Mouse (Mus musculus) heart, embryonic 16.5 days (tissue): Measurements from ENCODE around the gene St6galnac3. TPM values are rescaled to one million over a fixed set of nuclear protein-coding genes. Genes with fewer than 3 reads are reported as not detected.

ENCODE experiments used
- ATAC-seq: fragments of 200-750 bp; cut with Nextera tagmentation; replicated peaks from 2 replicates; pipeline ENCODE4 v1.8.0; 2017; ENCODE audit warnings: moderate number of reproducible peaks; ENCODE audit not compliant: insufficient read depth, low FRiP score; ENCODE audit errors: extremely low read depth
- H3K27ac ChIP-seq: fragments of 300-500 bp; sonication (generic); 2 replicates; pipeline ENCODE4 v1.5.1; 2014; ENCODE audit warnings: mild to moderate bottlenecking, low read length, control low read depth, moderate library complexity
- H3K27me3 ChIP-seq: fragments of 300-500 bp; sonication (generic); 2 replicates; pipeline ENCODE4 v1.6.1; 2014; ENCODE audit warnings: low read length, mixed read lengths; ENCODE audit not compliant: control insufficient read depth, insufficient read depth
- H3K36me3 ChIP-seq: fragments of 300-500 bp; sonication (generic); 2 replicates; pipeline ENCODE4 v1.6.1; 2014; ENCODE audit not compliant: control insufficient read depth, insufficient read depth
- H3K4me1 ChIP-seq: fragments of 300-500 bp; sonication (generic); 2 replicates; pipeline ENCODE4 v1.6.1; 2014; ENCODE audit warnings: low read length, mixed read lengths; ENCODE audit not compliant: control insufficient read depth, insufficient read depth
- H3K4me2 ChIP-seq: fragments of 300-500 bp; sonication (generic); 2 replicates; pipeline ENCODE4 v1.6.1; 2014; ENCODE audit warnings: low read depth, mild to moderate bottlenecking, control low read depth, low read length
- H3K4me3 ChIP-seq: fragments of 300-500 bp; sonication (generic); 2 replicates; pipeline ENCODE4 v1.5.1; 2014; ENCODE audit warnings: mild to moderate bottlenecking, control low read depth, low read length
- H3K9ac ChIP-seq: fragments of 300-500 bp; sonication (generic); 2 replicates; pipeline ENCODE4 v1.6.1; 2014; ENCODE audit warnings: low read length, control low read depth
- H3K9me3 ChIP-seq: fragments of 300-500 bp; sonication (generic); replicated peaks from 2 replicates; pipeline ENCODE4 v1.6.1; 2016; ENCODE audit warnings: low read length; ENCODE audit not compliant: control insufficient read depth
- WGBS: fragments of 180-500 bp; shearing (Covaris S2); extraction: QIAGEN DNeasy Blood & Tissue Kit; methylation state at CpG from one replicate; pipeline ENCODE4 v1.1.7; 2014; 5-methylcytosine and 5-hydroxymethylcytosine counted together
- polyA plus RNA-seq: library from polyadenylated mRNA; unstranded; fragments of >200 nt; fragmentation: Nextera tagmentation; extraction: Ambion mirVana; gene quantifications from 2 replicates; pipeline ENCODE4 v1.2.1, GENCODE M21; 2015

St6galnac3 gene
- polyA plus RNA-seq, 1 experiment from 2014 or later = 20.8 TPM

- ATAC-seq = no peak
- H3K4me3 ChIP-seq = no peak overlapping the region
These were observed 164.1 kb downstream of the St6galnac3 start for GRCm38 (mm10) chr3:153560897-153561296.

GRCm38 (mm10) chr3:153559586-153559985, 165.4 kb downstream of the St6galnac3 start:
- WGBS = 81% methylated on average over 8 of the region's 8 CpGs
- no peak overlapping the region for H3K4me3 ChIP-seq
- no peaks in the 10 kb centered on the region for H3K27me3 ChIP-seq
- no peaks in the 10 kb centered on the region for H3K4me1 ChIP-seq
- no peak for ATAC-seq
- no peaks in the 10 kb centered on the region for H3K9me3 ChIP-seq
- H3K36me3 ChIP-seq = no peaks in the 10 kb centered on the region
- no peak overlapping the region for H3K27ac ChIP-seq
- H3K4me2 ChIP-seq = no peak overlapping the region
- no peak overlapping the region for H3K9ac ChIP-seq

More at GRCm38 (mm10) chr3:153560897-153561296, 164.1 kb downstream of the St6galnac3 start:
- H3K36me3 ChIP-seq = no peaks in the 10 kb centered on the region
- 70% methylated on average over 6 of the region's 6 CpGs for WGBS
- no peak overlapping the region for H3K9ac ChIP-seq
- no peaks in the 10 kb centered on the region for H3K4me1 ChIP-seq
- no peak overlapping the region for H3K4me2 ChIP-seq
- H3K27me3 ChIP-seq = no peaks in the 10 kb centered on the region
- no peak overlapping the region for H3K27ac ChIP-seq
- no peaks in the 10 kb centered on the region for H3K9me3 ChIP-seq

- Histone ChIP-seq H3K4me3 (no peak overlapping the region), H3K27me3 (no peaks in the 10 kb centered on the region), H3K4me1 (no peaks in the 10 kb centered on the region), H3K36me3 (no peaks in the 10 kb centered on the region), H3K27ac (no peak overlapping the region), H3K4me2 (no peak overlapping the region), H3K9ac (no peak overlapping the region), H3K9me3 (no peaks in the 10 kb centered on the region)
- no peak for ATAC-seq
- 37% methylated on average over 11 of the region's 11 CpGs for WGBS
These were observed 168.4 kb downstream of the St6galnac3 start for GRCm38 (mm10) chr3:153556621-153557020.

- ATAC-seq = no peak
These were observed 171.3 kb downstream of the St6galnac3 start for GRCm38 (mm10) chr3:153553712-153554111.

GRCm38 (mm10) chr3:153553226-153553625, 171.7 kb downstream of the St6galnac3 start:
- WGBS = 86% methylated on average over 7 of the region's 7 CpGs
- Histone ChIP-seq H3K27me3 (no peaks in the 10 kb centered on the region), H3K27ac (no peak overlapping the region), H3K36me3 (no peaks in the 10 kb centered on the region), H3K9me3 (no peaks in the 10 kb centered on the region), H3K9ac (no peak overlapping the region), H3K4me3 (no peak overlapping the region), H3K4me1 (no peaks in the 10 kb centered on the region), H3K4me2 (no peak overlapping the region)
- no peak for ATAC-seq

More at GRCm38 (mm10) chr3:153553712-153554111, 171.3 kb downstream of the St6galnac3 start:
- Histone ChIP-seq H3K4me3 (no peak overlapping the region), H3K27ac (no peak overlapping the region), H3K27me3 (no peaks in the 10 kb centered on the region), H3K4me1 (no peaks in the 10 kb centered on the region), H3K9ac (no peak overlapping the region), H3K4me2 (no peak overlapping the region), H3K9me3 (no peaks in the 10 kb centered on the region), H3K36me3 (no peaks in the 10 kb centered on the region)
- 89% methylated on average over 3 of the region's 3 CpGs for WGBS

GRCm38 (mm10) chr3:153546936-153547683, 177.9 kb downstream of the St6galnac3 start:
- Histone ChIP-seq H3K4me2 (no peak overlapping the region), H3K4me3 (no peak overlapping the region), H3K4me1 (no peaks in the 10 kb centered on the region), H3K9me3 (no peaks in the 10 kb centered on the region), H3K27ac (no peak overlapping the region), H3K9ac (no peak overlapping the region), H3K36me3 (no peaks in the 10 kb centered on the region), H3K27me3 (no peaks in the 10 kb centered on the region)
- WGBS = 63% methylated on average over 7 of the region's 7 CpGs
- ATAC-seq = no peak

- Histone ChIP-seq H3K36me3 (no peaks in the 10 kb centered on the region), H3K9me3 (no peaks in the 10 kb centered on the region), H3K4me3 (no peak overlapping the region), H3K27ac (no peak overlapping the region), H3K4me1 (no peaks in the 10 kb centered on the region), H3K4me2 (no peak overlapping the region), H3K9ac (no peak overlapping the region), H3K27me3 (no peaks in the 10 kb centered on the region)
- WGBS = 86% methylated on average over 14 of the region's 14 CpGs
- ATAC-seq = no peak
These were observed 185.1 kb downstream of the St6galnac3 start for GRCm38 (mm10) chr3:153539851-153540250.

- Histone ChIP-seq H3K4me2 (no peak overlapping the region), H3K27ac (no peak overlapping the region), H3K4me3 (no peak overlapping the region), H3K4me1 (no peaks in the 10 kb centered on the region), H3K9ac (no peak overlapping the region), H3K9me3 (no peaks in the 10 kb centered on the region), H3K36me3 (no peaks in the 10 kb centered on the region), H3K27me3 (no peaks in the 10 kb centered on the region)
- no peak for ATAC-seq
- 51% methylated on average over 2 of the region's 2 CpGs for WGBS
These were observed 186.6 kb downstream of the St6galnac3 start for GRCm38 (mm10) chr3:153538396-153538795.

- H3K9ac ChIP-seq = no peak overlapping the region
- no peaks in the 10 kb centered on the region for H3K9me3 ChIP-seq
- H3K36me3 ChIP-seq = no peaks in the 10 kb centered on the region
- 64% methylated on average over 3 of the region's 3 CpGs for WGBS
- H3K4me3 ChIP-seq = no peak overlapping the region
- H3K27me3 ChIP-seq = no peaks in the 10 kb centered on the region
- no peaks in the 10 kb centered on the region for H3K4me1 ChIP-seq
- ATAC-seq = no peak
- H3K4me2 ChIP-seq = no peak overlapping the region
- H3K27ac ChIP-seq = no peak overlapping the region
These were observed 187.5 kb downstream of the St6galnac3 start for GRCm38 (mm10) chr3:153537435-153537834.
